Mouse (Mus musculus) intestine, embryonic 14.5 days (tissue): ENCODE results near the gene Tas2r143. TPM values are rescaled to one million over a fixed set of nuclear protein-coding genes. Genes with fewer than 3 reads are reported as not detected.

Source experiments
- ATAC-seq: fragments of 200-750 bp; cut with Nextera tagmentation; replicated peaks from 2 replicates; pipeline ENCODE4 v1.8.0; 2017; ENCODE audit warnings: low read depth, moderate number of reproducible peaks, moderate TSS enrichment, moderate library complexity; ENCODE audit not compliant: low FRiP score, low TSS enrichment
- DNase-seq: peaks from one replicate; pipeline ENCODE4 v3.0.0-alpha.2; 2018; ENCODE audit warnings: low spot score
- H3K27ac ChIP-seq: fragments of 300-500 bp; sonication (generic); 2 replicates; pipeline ENCODE4 v1.5.1; 2014; ENCODE audit warnings: low read depth, mild to moderate bottlenecking, control low read depth
- H3K27me3 ChIP-seq: fragments of 300-500 bp; sonication (generic); replicated peaks from 2 replicates; pipeline ENCODE4 v1.6.1; 2014; ENCODE audit warnings: low read length, control low read depth; ENCODE audit not compliant: control insufficient read depth, insufficient read depth
- H3K36me3 ChIP-seq: fragments of 300-500 bp; sonication (generic); 2 replicates; pipeline ENCODE4 v1.6.1; 2014; ENCODE audit warnings: low read length, control low read depth; ENCODE audit not compliant: control insufficient read depth, insufficient read depth
- H3K4me1 ChIP-seq: fragments of 300-500 bp; sonication (generic); replicated peaks from 2 replicates; pipeline ENCODE4 v1.6.1; 2014; ENCODE audit warnings: low read length, control low read depth, mixed read lengths; ENCODE audit not compliant: control insufficient read depth, insufficient read depth
- H3K4me2 ChIP-seq: fragments of 300-500 bp; sonication (generic); 2 replicates; pipeline ENCODE4 v1.6.1; 2014; ENCODE audit warnings: low read length
- H3K4me3 ChIP-seq: fragments of 300-500 bp; sonication (generic); 2 replicates; pipeline ENCODE4 v1.5.1; 2014; ENCODE audit warnings: low read depth, low read length, control low read depth, mixed read lengths
- H3K9ac ChIP-seq: fragments of 300-500 bp; sonication (generic); 2 replicates; pipeline ENCODE4 v1.6.1; 2014; ENCODE audit warnings: mild to moderate bottlenecking, low read length
- H3K9me3 ChIP-seq: fragments of 300-500 bp; sonication (generic); 2 replicates; pipeline ENCODE4 v1.6.1; 2016; ENCODE audit warnings: low read length, control low read depth; ENCODE audit not compliant: control insufficient read depth
- WGBS: fragments of 180-500 bp; shearing (Covaris S2); extraction: QIAGEN DNeasy Blood & Tissue Kit; methylation state at CpG from one replicate; pipeline ENCODE4 v1.1.7; 2014; 5-methylcytosine and 5-hydroxymethylcytosine counted together
- polyA plus RNA-seq: library from polyadenylated mRNA; unstranded; fragments of >200 nt; fragmentation: Nextera tagmentation; extraction: Ambion mirVana; gene quantifications from 2 replicates; pipeline ENCODE4 v1.2.1, GENCODE M21; 2014

Gene Tas2r143
- polyA plus RNA-seq, 1 experiment from 2014 or later = not detected

- 75% methylated on average over 2 of the region's 2 CpGs for WGBS
- H3K4me1 ChIP-seq = no peaks in the 10 kb centered on the region
- H3K4me3 ChIP-seq = no peak overlapping the region
- no peak overlapping the region for H3K27ac ChIP-seq
- H3K27me3 ChIP-seq = no peaks in the 10 kb centered on the region
- DNase-seq (no peak), ATAC-seq (no peak)
- no peak overlapping the region for H3K9ac ChIP-seq
- H3K4me2 ChIP-seq = no peak overlapping the region
- no peaks in the 10 kb centered on the region for H3K9me3 ChIP-seq
- H3K36me3 ChIP-seq = no peaks in the 10 kb centered on the region
These were observed 35.5 kb downstream of the Tas2r143 start for GRCm38 (mm10) chr6:42435490-42435889.

DNA sequence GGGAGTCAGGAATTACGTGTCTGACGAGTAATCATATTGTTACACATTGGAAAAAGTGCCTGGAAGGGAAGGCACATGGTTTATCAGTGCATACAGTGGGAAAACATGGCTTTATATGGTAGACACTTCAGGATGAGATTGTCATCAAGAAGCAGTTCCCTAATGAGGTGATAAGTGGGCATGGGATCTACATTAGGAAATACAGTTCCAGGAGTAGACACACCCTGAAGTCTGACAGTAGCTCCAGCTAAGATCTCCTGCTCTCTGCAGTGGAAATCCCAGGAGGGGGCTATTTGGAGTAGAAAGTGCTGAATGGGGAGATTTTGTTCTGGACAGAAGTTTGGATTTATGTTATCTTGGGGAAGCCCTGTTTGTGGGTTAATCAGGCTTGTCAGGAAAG, 41.4 kb downstream of the Tas2r143 start:
- Histone ChIP-seq H3K27ac (no peak overlapping the region), H3K4me2 (no peak overlapping the region), H3K4me1 (no peaks in the 10 kb centered on the region), H3K4me3 (no peak overlapping the region), H3K9ac (no peak overlapping the region), H3K27me3 (no peaks in the 10 kb centered on the region), H3K9me3 (no peaks in the 10 kb centered on the region), H3K36me3 (no peaks in the 10 kb centered on the region)
- 57% methylated on average over 2 of the region's 2 CpGs for WGBS
- ATAC-seq (no peak), DNase-seq (no peak)

DNA sequence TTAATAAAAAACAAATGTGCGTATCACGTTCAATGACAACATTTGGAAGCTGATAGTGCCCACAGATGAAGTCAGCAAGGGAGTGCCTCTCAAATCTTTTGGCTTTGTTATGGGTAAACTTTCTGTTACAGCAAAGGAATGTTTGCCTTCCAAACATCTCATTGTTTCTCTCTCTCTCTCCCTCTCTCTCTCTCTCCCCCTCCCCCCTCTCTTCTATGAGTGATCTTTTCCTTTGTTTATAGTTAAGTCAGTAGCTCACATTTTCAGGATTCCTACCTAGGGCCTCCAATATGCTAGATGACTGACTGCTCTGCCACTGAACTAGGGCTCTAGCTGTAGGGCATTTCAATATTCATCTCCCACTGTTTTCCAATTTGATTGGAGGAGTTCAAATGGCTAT, 44.5 kb downstream of the Tas2r143 start:
- no peak for ATAC-seq
- WGBS = 50% methylated on average over 2 of the region's 2 CpGs
- no peak overlapping the region for H3K9ac ChIP-seq
- H3K27ac ChIP-seq = no peak overlapping the region
- no peak overlapping the region for H3K4me3 ChIP-seq
- no peaks in the 10 kb centered on the region for H3K36me3 ChIP-seq
- no peaks in the 10 kb centered on the region for H3K9me3 ChIP-seq
- no peaks in the 10 kb centered on the region for H3K27me3 ChIP-seq
- DNase-seq = no peak
- H3K4me1 ChIP-seq = no peaks in the 10 kb centered on the region
- no peak overlapping the region for H3K4me2 ChIP-seq

DNA sequence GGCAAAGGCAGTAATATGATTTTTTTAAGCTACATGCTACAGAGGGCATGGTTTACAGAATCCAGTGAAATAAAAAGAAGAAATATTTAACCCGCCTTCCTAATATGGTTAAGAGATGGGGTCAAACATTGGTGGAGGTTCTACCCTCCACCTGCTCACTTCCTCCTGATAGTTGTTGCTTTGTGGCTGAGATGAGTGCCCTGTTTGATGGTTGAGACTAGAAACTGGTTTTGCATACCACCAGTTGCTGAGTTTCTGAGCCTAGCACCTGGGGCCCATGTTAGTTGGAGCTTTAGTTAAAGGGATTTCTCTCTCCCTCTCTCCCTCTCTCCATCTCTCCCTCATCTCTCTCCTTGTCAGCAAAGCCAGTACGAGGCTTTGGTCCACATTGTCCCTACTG, 47.3 kb downstream of the Tas2r143 start:
- H3K4me2 ChIP-seq = no peak overlapping the region
- WGBS = 81% methylated on average over 2 of the region's 2 CpGs
- no peak for DNase-seq

More for the DNA sequence above, 47.3 kb downstream of the Tas2r143 start:
- no peaks in the 10 kb centered on the region for H3K36me3 ChIP-seq
- ATAC-seq = no peak
- no peak overlapping the region for H3K4me3 ChIP-seq
- no peaks in the 10 kb centered on the region for H3K27me3 ChIP-seq
- H3K9ac ChIP-seq = no peak overlapping the region
- no peaks in the 10 kb centered on the region for H3K4me1 ChIP-seq
- no peak overlapping the region for H3K27ac ChIP-seq
- H3K9me3 ChIP-seq = no peaks in the 10 kb centered on the region

Other genes starting within 250 kb of the Tas2r143 start
- not detected in 2 replicates for gene Tas2r144, start 184.9 kb upstream of the Tas2r143 start, polyA plus RNA-seq
- gene Gstk1, start 154.3 kb upstream of the Tas2r143 start, polyA plus RNA-seq = 22.1 and 29.0 TPM in 2 replicates
- gene Tmem139, start 138.3 kb upstream of the Tas2r143 start, polyA plus RNA-seq = 1.3 and 2.8 TPM in 2 replicates
- gene Casp2, start 135.3 kb upstream of the Tas2r143 start, polyA plus RNA-seq = 53.0 and 59.5 TPM in 2 replicates
- 0.12 and 0.22 TPM in 2 replicates for gene Clcn1, start 113.6 kb upstream of the Tas2r143 start, polyA plus RNA-seq
- 0.30 and 0.32 TPM in 2 replicates for gene Fam131b, start 75.6 kb upstream of the Tas2r143 start, polyA plus RNA-seq
- 112 and 115 TPM in 2 replicates for gene Zyx, start 50.6 kb upstream of the Tas2r143 start, polyA plus RNA-seq
- gene Epha1, start 27.0 kb upstream of the Tas2r143 start, polyA plus RNA-seq = 2.5 and 2.6 TPM in 2 replicates
- gene Tas2r135, start 5.2 kb downstream of the Tas2r143 start, polyA plus RNA-seq = 0.16 TPM in 1 of 2 replicates, not detected in the other
- gene Tas2r126, start 34.3 kb downstream of the Tas2r143 start, polyA plus RNA-seq = not detected in 2 replicates
- not detected in 2 replicates for gene Olfr458, start 65.0 kb downstream of the Tas2r143 start, polyA plus RNA-seq
- gene Olfr457, start 76.1 kb downstream of the Tas2r143 start, polyA plus RNA-seq = not detected in 2 replicates
- not detected in 2 replicates for gene Olfr456, start 87.0 kb downstream of the Tas2r143 start, polyA plus RNA-seq
- not detected in 2 replicates for gene Olfr455, start 147.3 kb downstream of the Tas2r143 start, polyA plus RNA-seq
- gene Tcaf3, start 197.5 kb downstream of the Tas2r143 start, polyA plus RNA-seq = not detected in 2 replicates
- 3.4 and 3.5 TPM in 2 replicates for gene Tcaf2, start 245.0 kb downstream of the Tas2r143 start, polyA plus RNA-seq